Mouse (Mus musculus) heart, postnatal 36 days (tissue): ENCODE measurements at regions not wholly inside any gene's neighbourhood (a gene's known extent, or its start where the extent isn't known, plus 50 kb on each side); places are given as distances from the start of the nearest gene placed in this dataset.
"Not testable (repeated sequence)": the region's sequence is repeated elsewhere in the genome, so short reads cannot be mapped to it uniquely, and the experiment has no call there.

Experiments used
- DNase-seq, 2 experiments: peaks; one replicate each; pipeline ENCODE4 v3.0.0; 2021 to 2022
- intact Hi-C: fragments of 180-260 bp; cut with DNase I; formaldehyde crosslinking; loops from one replicate; pipeline ENCODE4 v1.15.1; 2025

GRCm38 (mm10) chr16:58136144-58136905, 271.9 kb upstream of the Dcbld2 start:
- no peak for DNase-seq
- intact Hi-C loops: no loop called here

GRCm38 (mm10) chr16:58136979-58137378, 271.3 kb upstream of the Dcbld2 start:
- intact Hi-C loops: no loop called here
- no peak for DNase-seq

GRCm38 (mm10) chr16:58137728-58138279, 270.4 kb upstream of the Dcbld2 start:
- intact Hi-C loops: no loop called here
- no peak for DNase-seq

GRCm38 (mm10) chr16:58146479-58146878, 261.8 kb upstream of the Dcbld2 start:
- intact Hi-C loops: no loop called here
- DNase-seq: no peak

- DNase-seq: no peak
- intact Hi-C loops: loop anchor here (10.0 kb wide), 1 partner anchor 491 kb away; no protein-coding TSS in a partner anchor
These were observed 252.7 kb upstream of the Dcbld2 start for GRCm38 (mm10) chr16:58155538-58155937.

GRCm38 (mm10) chr16:58178744-58179401, 229.4 kb upstream of the Dcbld2 start:
- intact Hi-C loops: no loop called here

GRCm38 (mm10) chr16:58179981-58180380, 228.3 kb upstream of the Dcbld2 start:
- intact Hi-C loops, DNase-seq: not testable (repeated sequence)

More at GRCm38 (mm10) chr16:58178744-58179401, 229.4 kb upstream of the Dcbld2 start:
- no peak for DNase-seq

- no peak for DNase-seq
- intact Hi-C loops: no loop called here
These were observed 213.4 kb upstream of the Dcbld2 start for GRCm38 (mm10) chr16:58194619-58195497.

GRCm38 (mm10) chr16:58211872-58212271, 196.4 kb upstream of the Dcbld2 start:
- DNase-seq: peak; percentile 6 to 26
- intact Hi-C loops: no loop called here

GRCm38 (mm10) chr16:58234686-58235085, 173.6 kb upstream of the Dcbld2 start:
- no peak for DNase-seq
- intact Hi-C loops: no loop called here

- intact Hi-C loops: no loop called here
- DNase-seq: no peak
These were observed 171.4 kb upstream of the Dcbld2 start for GRCm38 (mm10) chr16:58236857-58237256.

GRCm38 (mm10) chr16:58276281-58276680, 132.0 kb upstream of the Dcbld2 start:
- intact Hi-C loops: loop anchor here (10.0 kb wide), 1 partner anchor 521 kb away; the partner anchor contains the start of gene Col8a1
- DNase-seq: no peak

- DNase-seq: no peak
- intact Hi-C loops: loop anchor here (1.0 to 10.0 kb wide), 4 partner anchors 437 to 669 kb away; no protein-coding TSS in a partner anchor
These were observed 126.8 kb upstream of the Dcbld2 start for GRCm38 (mm10) chr16:58281474-58281873.

GRCm38 (mm10) chr16:58294457-58294856, 113.8 kb upstream of the Dcbld2 start:
- intact Hi-C loops: loop anchor here (10.0 kb wide), 2 partner anchors 440 to 1070 kb away; no protein-coding TSS in a partner anchor
- DNase-seq: peak in 1 of 2 experiments; percentile 22

- intact Hi-C loops: loop anchor here (10.0 kb wide), 2 partner anchors 440 to 1070 kb away; no protein-coding TSS in a partner anchor
- no peak for DNase-seq
These were observed 113.1 kb upstream of the Dcbld2 start for GRCm38 (mm10) chr16:58295128-58295527.

GRCm38 (mm10) chr16:58299495-58299894, 108.7 kb upstream of the Dcbld2 start:
- intact Hi-C loops: loop anchor here (1.0 to 10.0 kb wide), 5 partner anchors 152 to 1075 kb away; no protein-coding TSS in a partner anchor
- DNase-seq: peak; percentile 55 to 65

- intact Hi-C loops: no loop called here
- DNase-seq: no peak
These were observed 108.1 kb upstream of the Dcbld2 start for GRCm38 (mm10) chr16:58300098-58300497.

GRCm38 (mm10) chr16:58303555-58303954, 104.7 kb upstream of the Dcbld2 start:
- intact Hi-C loops: no loop called here
- DNase-seq: peak in 1 of 2 experiments; percentile 28

GRCm38 (mm10) chr16:58316889-58317455, 91.3 kb upstream of the Dcbld2 start:
- no peak for DNase-seq
- intact Hi-C loops: no loop called here

GRCm38 (mm10) chr16:58331087-58331486, 77.2 kb upstream of the Dcbld2 start:
- intact Hi-C loops: no loop called here
- DNase-seq: peak; percentile 10 to 39
